Mouse (Mus musculus) CD4-positive, CD25-positive, alpha-beta regulatory T cell, adult 4 months (primary cell): ENCODE results near the gene Rnf169. TPM values are rescaled to one million over a fixed set of nuclear protein-coding genes. Genes with fewer than 3 reads are reported as not detected.
A peak's percentile ranks its signal among the peaks of the same experiment; 100 is the strongest.

Experiments
- ATAC-seq: one replicate; pipeline ENCODE4 v1.8.0; 2017
- polyA plus RNA-seq, 2 experiments: library from polyadenylated mRNA; unstranded; fragments of 100-300 nt; shearing (Covaris generic); gene quantifications; one replicate each; pipeline ENCODE4 v1.2.1; 2017

Gene Rnf169
- polyA plus RNA-seq, result 1 to 10 TPM; 6.2 to 9.5 TPM

- ATAC-seq, result peak; percentile 96
Observed at GRCm38 (mm10) chr7:99980132-99980591, at the start of gene Rnf169. Gene Rnf169 (minus strand): TSS chr7:99980448.

GRCm38 (mm10) chr7:100029307-100029706 lies 49.1 kb upstream of the Rnf169 start:
- ATAC-seq, result no peak

- ATAC-seq, result no peak
Observed at GRCm38 (mm10) chr7:100027353-100027752, 47.1 kb upstream of the Rnf169 start.

- ATAC-seq, result no peak
Observed at GRCm38 (mm10) chr7:100017056-100017455, 36.8 kb upstream of the Rnf169 start.

GRCm38 (mm10) chr7:100014123-100014600 lies 33.9 kb upstream of the Rnf169 start:
- ATAC-seq, result no peak

- no peak for ATAC-seq
Observed at GRCm38 (mm10) chr7:100012515-100012914, 32.3 kb upstream of the Rnf169 start.

GRCm38 (mm10) chr7:100012085-100012484 lies 31.8 kb upstream of the Rnf169 start:
- no peak for ATAC-seq

GRCm38 (mm10) chr7:100010711-100011110 lies 30.5 kb upstream of the Rnf169 start:
- no peak for ATAC-seq

GRCm38 (mm10) chr7:100009640-100010039 lies 29.4 kb upstream of the Rnf169 start:
- peak; percentile 62 for ATAC-seq

GRCm38 (mm10) chr7:100008765-100009164 lies 28.5 kb upstream of the Rnf169 start:
- no peak for ATAC-seq

- ATAC-seq, result no peak
Observed at GRCm38 (mm10) chr7:100006411-100006810, 26.2 kb upstream of the Rnf169 start.

- no peak for ATAC-seq
Observed at GRCm38 (mm10) chr7:100005790-100006189, 25.5 kb upstream of the Rnf169 start, which contains the start of gene Chrdl2. Gene Chrdl2 (plus strand): TSS chr7:100006172.

GRCm38 (mm10) chr7:100003781-100004180 lies 23.5 kb upstream of the Rnf169 start:
- no peak for ATAC-seq

GRCm38 (mm10) chr7:99998668-99999067 lies 18.4 kb upstream of the Rnf169 start:
- no peak for ATAC-seq

GRCm38 (mm10) chr7:99995186-99995585 lies 14.9 kb upstream of the Rnf169 start:
- no peak for ATAC-seq

GRCm38 (mm10) chr7:99993159-99993558 lies 12.9 kb upstream of the Rnf169 start:
- ATAC-seq, result no peak

GRCm38 (mm10) chr7:99990990-99991707 lies 10.9 kb upstream of the Rnf169 start:
- ATAC-seq, result no peak

- ATAC-seq, result no peak
Observed at GRCm38 (mm10) chr7:99989844-99990760, 9.9 kb upstream of the Rnf169 start.

GRCm38 (mm10) chr7:99988725-99989124 lies 8.5 kb upstream of the Rnf169 start:
- peak; percentile 57 for ATAC-seq

- ATAC-seq, result no peak
Observed at GRCm38 (mm10) chr7:99982256-99983242, 2.3 kb upstream of the Rnf169 start.

- no peak for ATAC-seq
Observed at GRCm38 (mm10) chr7:99981311-99981710, 1.1 kb upstream of the Rnf169 start.

- peak; percentile 40 for ATAC-seq
Observed at GRCm38 (mm10) chr7:99979546-99980131, 609 bp downstream of the Rnf169 start.
